Mouse (Mus musculus) intestine, postnatal 0 days (tissue): Measurements from ENCODE around the gene Cep350. TPM values are rescaled to one million over a fixed set of nuclear protein-coding genes. Genes with fewer than 3 reads are reported as not detected.

Source experiments
- ATAC-seq: fragments of 200-750 bp; cut with Nextera tagmentation; 2 replicates; pipeline ENCODE4 v1.8.0; 2017; ENCODE audit warnings: mild to moderate bottlenecking, moderate TSS enrichment, moderate library complexity
- H3K27ac ChIP-seq: fragments of 300-500 bp; sonication (generic); 2 replicates; pipeline ENCODE4 v1.5.1; 2014; ENCODE audit warnings: mild to moderate bottlenecking, low read depth, low read length, moderate library complexity
- H3K27me3 ChIP-seq: fragments of 300-500 bp; sonication (generic); replicated peaks from 2 replicates; pipeline ENCODE4 v1.6.1; 2014; ENCODE audit warnings: low read length, mixed read lengths; ENCODE audit not compliant: control insufficient read depth, insufficient read depth
- H3K36me3 ChIP-seq: fragments of 300-500 bp; sonication (generic); 2 replicates; pipeline ENCODE4 v1.6.1; 2014; ENCODE audit warnings: mild to moderate bottlenecking, moderate library complexity; ENCODE audit not compliant: control insufficient read depth, insufficient read depth
- H3K4me1 ChIP-seq: fragments of 300-500 bp; sonication (generic); replicated peaks from 2 replicates; pipeline ENCODE4 v1.6.1; 2014; ENCODE audit warnings: antibody characterized with exemption, low read length, mixed read lengths; ENCODE audit not compliant: control insufficient read depth, insufficient read depth
- H3K4me2 ChIP-seq: fragments of 300-500 bp; sonication (generic); replicated peaks from 2 replicates; pipeline ENCODE4 v1.6.1; 2014; ENCODE audit warnings: low read depth, mild to moderate bottlenecking, moderate library complexity
- H3K4me3 ChIP-seq: fragments of 300-500 bp; sonication (generic); 2 replicates; pipeline ENCODE4 v1.5.1; 2014; ENCODE audit warnings: low read depth, low read length
- H3K9ac ChIP-seq: fragments of 300-500 bp; sonication (generic); 2 replicates; pipeline ENCODE4 v1.6.1; 2014; ENCODE audit warnings: mild to moderate bottlenecking, low read depth, low read length
- H3K9me3 ChIP-seq: fragments of 300-500 bp; sonication (generic); 2 replicates; pipeline ENCODE4 v1.6.1; 2016; ENCODE audit warnings: mixed run types; ENCODE audit not compliant: control insufficient read depth
- CTCF ChIP-seq: sonication (generic); IDR thresholded peaks from 2 replicates; pipeline ENCODE4 v1.5.1; 2016; ENCODE audit warnings: low read depth, mild to moderate bottlenecking, control low read depth, antibody characterized with exemption, moderate library complexity
- WGBS: fragments of 180-500 bp; shearing (Covaris S2); extraction: QIAGEN DNeasy Blood & Tissue Kit; methylation state at CpG from one replicate; pipeline ENCODE4 v1.1.7; 2014; 5-methylcytosine and 5-hydroxymethylcytosine counted together
- polyA plus RNA-seq: library from polyadenylated mRNA; unstranded; fragments of >200 nt; fragmentation: Nextera tagmentation; extraction: Ambion mirVana; gene quantifications from 2 replicates; pipeline ENCODE4 v1.2.1, GENCODE M21; 2015

Cep350 gene
- polyA plus RNA-seq, 1 experiment from 2014 or later = 12.8 TPM

DNA sequence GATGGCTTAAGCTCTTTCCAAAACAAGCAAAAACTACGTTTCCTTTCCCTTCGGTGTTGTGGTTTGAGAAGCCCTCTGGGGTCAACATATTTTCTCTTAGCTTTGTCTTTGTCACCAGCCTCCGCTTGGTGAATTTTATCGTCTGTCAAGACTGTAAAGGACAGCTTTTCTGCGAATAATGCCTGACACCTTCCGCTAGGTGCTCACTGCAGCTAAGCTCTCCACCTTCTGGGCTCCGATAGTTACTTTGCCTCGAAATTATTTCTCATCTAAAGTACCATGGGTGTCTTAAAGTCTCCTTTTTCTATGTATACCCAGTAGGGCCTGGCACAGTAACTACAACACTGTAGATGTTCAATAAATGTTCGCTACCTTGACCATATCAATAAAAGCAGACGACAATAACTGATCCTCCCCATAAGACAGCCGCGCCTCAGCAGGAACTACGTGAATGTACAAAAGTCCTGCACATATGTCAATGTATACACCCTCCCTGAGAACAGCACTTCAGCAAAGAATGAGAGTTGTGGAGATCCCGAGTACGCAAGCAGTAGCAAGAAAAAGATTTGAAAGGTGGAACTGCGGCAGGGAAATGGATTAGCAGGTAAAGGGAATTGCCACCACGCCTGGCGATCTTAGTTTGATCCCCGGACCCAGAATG, 794 bp upstream of the Cep350 start:
- Histone ChIP-seq H3K27ac (peak overlapping the region; percentile 99), H3K4me1 (0 out of 2 replicates have a peak, but pooled peaks cover 2% of the 10 kb centered on the region), H3K27me3 (no peaks in the 10 kb centered on the region), H3K4me2 (peak overlapping the region; percentile 77), H3K9ac (peak overlapping the region; percentile 100), H3K4me3 (peak overlapping the region; percentile 100), H3K9me3 (no peaks in the 10 kb centered on the region), H3K36me3 (no peaks in the 10 kb centered on the region)
- peak; percentile 48 for TF ChIP-seq CTCF
- WGBS = 2% methylated on average over 19 of the region's 19 CpGs
- ATAC-seq = no peak

DNA sequence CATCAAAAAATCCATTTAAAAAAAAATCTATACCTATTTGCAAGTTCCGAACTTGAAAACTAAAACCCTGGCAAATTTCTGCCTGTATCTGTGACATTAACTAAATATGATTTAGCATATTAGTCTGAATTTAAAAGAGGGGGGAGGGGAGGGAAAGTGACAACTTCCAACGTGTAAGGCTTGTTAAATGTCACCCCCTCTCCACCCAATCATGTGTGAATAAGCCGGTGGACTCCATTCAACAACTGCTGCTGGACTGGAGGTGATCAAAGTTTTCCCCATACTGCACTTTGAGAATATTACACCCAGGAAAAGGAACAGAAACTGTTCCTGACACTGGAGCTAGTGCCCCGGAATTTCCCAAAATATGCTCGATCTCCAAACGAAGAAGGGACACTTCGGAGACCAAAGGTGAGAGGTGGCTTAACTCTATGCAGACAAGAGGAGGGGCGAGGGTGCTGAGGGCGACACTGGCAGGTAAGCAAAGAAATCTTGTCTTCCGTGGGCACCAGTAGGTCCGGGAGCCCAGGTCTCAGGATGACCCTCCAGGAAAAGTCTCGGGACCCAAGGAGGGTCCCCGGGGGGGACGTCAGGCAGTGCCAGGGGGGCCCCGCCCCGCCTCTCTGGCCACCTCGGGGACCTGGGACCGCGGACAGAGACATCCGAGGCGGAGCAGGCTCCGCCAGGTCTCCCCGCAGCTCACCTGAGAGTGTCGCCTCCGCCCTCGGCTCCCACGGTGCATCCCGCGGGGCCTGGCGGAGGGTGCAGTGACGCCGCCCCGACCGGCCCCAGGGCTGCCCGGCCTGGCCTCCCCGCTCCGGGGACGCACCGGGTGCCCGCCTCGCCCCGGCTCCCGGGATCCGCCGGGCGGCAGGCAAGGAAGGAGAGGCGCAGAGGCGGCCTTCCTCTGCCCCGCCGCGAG, 648 bp downstream of the Cep350 start:
- peak overlapping the region; percentile 77 for H3K4me2 ChIP-seq
- H3K27me3 ChIP-seq = no peaks in the 10 kb centered on the region
- WGBS = under 1% methylated on average over 51 of the region's 51 CpGs
- no peak for TF ChIP-seq CTCF
- H3K4me1 ChIP-seq = 0 out of 2 replicates have a peak, but pooled peaks cover 2% of the 10 kb centered on the region
- H3K4me3 ChIP-seq = peak overlapping the region; percentile 100
- peak overlapping the region; percentile 99 for H3K27ac ChIP-seq
- H3K9ac ChIP-seq = peak overlapping the region; percentile 100
- ATAC-seq = peak; percentile 72
- no peaks in the 10 kb centered on the region for H3K36me3 ChIP-seq
- H3K9me3 ChIP-seq = no peaks in the 10 kb centered on the region

DNA sequence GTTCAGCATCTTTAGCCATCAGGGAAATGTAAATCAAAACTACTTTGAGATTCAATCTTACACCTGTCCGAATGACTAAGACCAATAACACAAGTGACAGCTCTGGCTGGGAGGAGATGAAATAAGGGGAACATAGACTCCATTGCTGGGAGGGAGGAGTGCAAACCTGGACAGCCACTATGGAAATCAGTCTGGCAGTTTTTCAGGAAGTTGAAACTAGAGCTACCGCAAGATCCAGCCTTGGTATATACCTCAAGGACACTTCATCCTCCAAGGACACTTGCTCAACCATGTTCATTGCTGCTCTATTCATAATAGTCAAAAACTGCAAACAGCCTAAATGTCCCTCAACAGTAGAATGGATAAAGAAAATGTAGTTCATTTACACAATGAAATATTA, 23.9 kb downstream of the Cep350 start:
- ATAC-seq = no peak
- no peaks in the 10 kb centered on the region for H3K4me1 ChIP-seq
- WGBS = 95% methylated on average over 2 of the region's 2 CpGs
- no peaks in the 10 kb centered on the region for H3K9me3 ChIP-seq
- H3K27ac ChIP-seq = no peak overlapping the region
- no peak overlapping the region for H3K4me3 ChIP-seq
- H3K4me2 ChIP-seq = no peak overlapping the region
- TF ChIP-seq CTCF = no peak
- no peaks in the 10 kb centered on the region for H3K27me3 ChIP-seq
- peaks cover 47% of the 10 kb centered on the region for H3K36me3 ChIP-seq
- H3K9ac ChIP-seq = no peak overlapping the region

DNA sequence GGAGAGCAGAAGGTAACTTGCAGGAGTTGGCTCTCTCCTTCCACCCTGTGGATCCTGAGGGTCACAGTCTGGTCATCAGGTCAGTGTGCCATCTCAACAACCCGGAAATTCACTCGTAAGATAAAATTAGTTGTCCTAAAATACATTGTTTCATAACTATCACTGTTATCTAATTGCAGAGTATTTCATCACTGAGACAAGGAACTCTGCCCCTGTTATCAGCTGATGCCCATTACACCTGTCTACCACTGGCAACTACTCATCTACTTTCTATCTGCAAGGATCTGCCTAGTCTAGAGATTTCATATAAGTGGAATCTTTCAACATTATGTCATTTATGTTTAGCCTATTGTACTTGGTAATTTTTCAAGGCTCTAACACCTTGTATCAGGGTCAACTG, 28.7 kb downstream of the Cep350 start:
- Histone ChIP-seq H3K4me3 (no peak overlapping the region), H3K9ac (no peak overlapping the region), H3K27ac (no peak overlapping the region), H3K9me3 (no peaks in the 10 kb centered on the region), H3K4me1 (no peaks in the 10 kb centered on the region), H3K36me3 (peaks cover 44% of the 10 kb centered on the region), H3K27me3 (no peaks in the 10 kb centered on the region), H3K4me2 (no peak overlapping the region)
- 49% methylated on average over 2 of the region's 2 CpGs for WGBS
- TF ChIP-seq CTCF = no peak
- ATAC-seq = peak; percentile 73

DNA sequence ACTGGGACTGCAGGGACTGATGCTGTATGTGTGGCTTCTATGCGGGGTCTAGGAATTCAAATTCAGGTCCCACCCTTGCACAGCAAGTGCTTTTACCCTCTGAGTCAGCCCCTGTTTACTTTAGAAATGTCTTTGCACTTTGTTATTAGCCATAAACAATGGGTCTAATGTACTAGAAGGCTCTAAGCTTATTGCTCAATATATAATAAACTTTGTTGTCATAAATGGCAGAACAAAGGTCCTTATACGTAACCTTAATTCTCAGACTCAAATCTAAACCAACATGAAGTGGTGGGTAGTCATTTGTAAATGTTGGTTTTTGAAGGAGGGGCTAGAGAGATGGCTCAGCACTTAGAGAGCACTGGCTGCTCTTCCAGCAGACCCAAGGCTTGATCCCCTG, 35.6 kb downstream of the Cep350 start:
- WGBS = 39% methylated on average over 2 of the region's 2 CpGs
- Histone ChIP-seq H3K27ac (peak overlapping the region; percentile 41; the same call in 1 of the 2 replicates), H3K9me3 (no peaks in the 10 kb centered on the region), H3K27me3 (no peaks in the 10 kb centered on the region), H3K4me3 (no peak overlapping the region), H3K9ac (no peak overlapping the region), H3K4me2 (no peak overlapping the region), H3K36me3 (peaks cover 54% of the 10 kb centered on the region), H3K4me1 (0 out of 2 replicates have a peak, but pooled peaks cover 3% of the 10 kb centered on the region)
- TF ChIP-seq CTCF = no peak
- peak; percentile 87 for ATAC-seq

DNA sequence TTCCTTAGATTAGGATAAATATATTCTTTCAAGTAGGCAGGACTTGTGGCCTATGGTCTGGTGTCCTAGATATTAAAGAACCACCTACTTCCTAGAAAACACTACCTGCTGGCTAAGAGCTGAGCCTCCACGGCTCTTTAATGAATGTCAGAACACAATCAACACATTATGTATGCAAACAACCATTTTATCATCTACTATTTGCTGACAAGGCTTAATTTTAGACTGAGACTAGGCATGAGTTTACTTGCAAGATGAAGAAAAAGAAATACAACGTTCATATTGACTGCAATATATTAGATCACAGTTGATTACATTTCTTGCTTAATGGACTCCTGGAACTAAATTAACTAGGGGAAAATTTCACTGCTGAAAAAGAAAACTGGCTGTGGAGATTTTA, 38.4 kb downstream of the Cep350 start:
- 0 out of 2 replicates have a peak, but pooled peaks cover 3% of the 10 kb centered on the region for H3K4me1 ChIP-seq
- WGBS = 61% methylated on average over 2 of the region's 2 CpGs
- H3K9me3 ChIP-seq = no peaks in the 10 kb centered on the region
- TF ChIP-seq CTCF = no peak
- no peak overlapping the region for H3K9ac ChIP-seq
- H3K36me3 ChIP-seq = peaks cover 56% of the 10 kb centered on the region
- no peak for ATAC-seq
- H3K27me3 ChIP-seq = no peaks in the 10 kb centered on the region
- H3K4me3 ChIP-seq = no peak overlapping the region
- H3K4me2 ChIP-seq = no peak overlapping the region
- no peak overlapping the region for H3K27ac ChIP-seq
